Mouse (Mus musculus) olfactory bulb, adult 2 months (tissue): ENCODE results near the gene Pappa2.

Experiments
- CTCF ChIP-seq: fragments of 200-500 bp; IDR thresholded peaks from 2 replicates; pipeline ENCODE4 v1.5.1; 2012; ENCODE audit warnings: low read depth, mild to moderate bottlenecking, low read length, moderate library complexity; ENCODE audit not compliant: insufficient read depth
- POLR2A ChIP-seq: fragments of 200-500 bp; IDR thresholded peaks from 2 replicates; pipeline ENCODE4 v1.6.1; 2012; ENCODE audit warnings: mild to moderate bottlenecking, low read depth, low read length, moderate library complexity; ENCODE audit not compliant: insufficient read depth

- TF ChIP-seq CTCF, result no peak
- TF ChIP-seq POLR2A, result no peak
These were observed 17.9 kb downstream of the Pappa2 start for GRCm38 (mm10) chr1:158962340-158962739.
